Mouse (Mus musculus) neural tube, embryonic 11.5 days (tissue): ENCODE data around the gene Tmem94. TPM values are rescaled to one million over a fixed set of nuclear protein-coding genes. Genes with fewer than 3 reads are reported as not detected.

Experiments
- ATAC-seq: fragments of 200-750 bp; cut with Nextera tagmentation; 2 replicates; pipeline ENCODE4 v1.8.0; 2017; ENCODE audit warnings: moderate number of reproducible peaks, mild to moderate bottlenecking, moderate TSS enrichment, moderate library complexity; ENCODE audit not compliant: insufficient read depth, low FRiP score, low TSS enrichment
- DNase-seq: peaks from one replicate; pipeline ENCODE4 v3.0.0-alpha.2; 2015; ENCODE audit warnings: low spot score
- H3K27ac ChIP-seq: fragments of 300-500 bp; sonication (generic); 2 replicates; pipeline ENCODE4 v1.5.1; 2014; ENCODE audit warnings: low read depth, mild to moderate bottlenecking, low read length
- H3K27me3 ChIP-seq: fragments of 300-500 bp; sonication (generic); 2 replicates; pipeline ENCODE4 v1.6.1; 2014; ENCODE audit warnings: mild to moderate bottlenecking, low read length, mixed read lengths; ENCODE audit not compliant: control insufficient read depth, insufficient read depth
- H3K36me3 ChIP-seq: fragments of 300-500 bp; sonication (generic); 2 replicates; pipeline ENCODE4 v1.6.1; 2014; ENCODE audit warnings: mild to moderate bottlenecking, low read length, moderate library complexity, mixed read lengths; ENCODE audit not compliant: control insufficient read depth, insufficient read depth
- H3K4me1 ChIP-seq: fragments of 300-500 bp; sonication (generic); 2 replicates; pipeline ENCODE4 v1.6.1; 2014; ENCODE audit warnings: low read length, mixed read lengths; ENCODE audit not compliant: control insufficient read depth, insufficient read depth
- H3K4me2 ChIP-seq: fragments of 300-500 bp; sonication (generic); 2 replicates; pipeline ENCODE4 v1.6.1; 2014; ENCODE audit warnings: low read depth, mild to moderate bottlenecking, moderate library complexity
- H3K4me3 ChIP-seq: fragments of 300-500 bp; sonication (generic); 2 replicates; pipeline ENCODE4 v1.5.1; 2014; ENCODE audit warnings: low read depth, low read length
- H3K9ac ChIP-seq: fragments of 300-500 bp; sonication (generic); 2 replicates; pipeline ENCODE4 v1.6.1; 2014; ENCODE audit warnings: mild to moderate bottlenecking, low read length
- H3K9me3 ChIP-seq: fragments of 300-500 bp; sonication (generic); 2 replicates; pipeline ENCODE4 v1.6.1; 2016; ENCODE audit warnings: low read length; ENCODE audit not compliant: control insufficient read depth
- WGBS: fragments of 180-500 bp; shearing (Covaris S2); extraction: QIAGEN DNeasy Blood & Tissue Kit; methylation state at CpG from one replicate; pipeline ENCODE4 v1.1.7; 2014; 5-methylcytosine and 5-hydroxymethylcytosine counted together
- polyA plus RNA-seq: library from polyadenylated mRNA; unstranded; fragments of >200 nt; fragmentation: Nextera tagmentation; extraction: Ambion mirVana; gene quantifications from 2 replicates; pipeline ENCODE4 v1.2.1, GENCODE M21; 2014

Tmem94 gene
- polyA plus RNA-seq, 1 experiment from 2014 or later = 18.6 TPM

DNA sequence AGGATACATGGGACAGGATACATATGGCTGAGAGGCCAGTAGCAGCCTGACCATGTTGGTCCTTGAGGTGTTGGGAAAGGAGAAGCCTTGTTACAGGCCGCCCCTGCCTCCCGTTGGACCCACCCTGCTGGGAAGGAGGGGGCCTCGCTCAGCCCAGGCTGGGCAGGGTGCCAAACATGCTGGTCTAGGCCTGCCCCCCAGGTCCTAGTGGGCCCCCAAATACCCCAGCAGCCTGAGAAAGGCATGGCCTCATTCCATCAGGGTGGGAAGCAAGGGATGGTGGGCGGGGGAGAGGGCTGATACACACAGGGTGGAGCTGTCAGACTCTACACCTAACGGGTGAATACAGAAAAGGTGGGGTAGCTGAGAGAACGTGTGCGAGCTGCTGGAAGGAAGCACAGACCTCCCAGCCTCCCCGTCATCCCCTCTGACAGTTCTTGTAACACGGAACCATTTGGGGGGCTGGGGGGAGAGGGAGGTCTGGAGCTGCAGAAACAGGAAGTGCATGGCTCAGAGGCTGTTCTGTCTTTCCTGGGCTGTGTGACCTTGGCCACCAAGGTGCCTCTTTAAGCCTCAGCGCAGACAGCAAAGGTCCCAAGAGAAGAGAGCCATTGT is 43.6 kb downstream of the Tmem94 start:
- Histone ChIP-seq H3K27ac (peak overlapping the region; percentile 39; the same call in 1 of the 2 replicates), H3K36me3 (peaks cover 15% of the 10 kb centered on the region), H3K9ac (peak overlapping the region; percentile 18; the same call in 1 of the 2 replicates), H3K4me2 (no peak overlapping the region), H3K4me3 (no peak overlapping the region), H3K4me1 (peaks cover 30% of the 10 kb centered on the region), H3K9me3 (no peaks in the 10 kb centered on the region), H3K27me3 (no peaks in the 10 kb centered on the region)
- DNase-seq = no peak
- WGBS = 66% methylated on average over 10 of the region's 10 CpGs
- ATAC-seq = no peak

- DNase-seq (no peak), ATAC-seq (no peak)
- no peak overlapping the region; the same call in 1 of the 2 replicates for H3K9ac ChIP-seq
- H3K27me3 ChIP-seq = no peaks in the 10 kb centered on the region
- 78% methylated on average over 8 of the region's 8 CpGs for WGBS
- H3K27ac ChIP-seq = no peak overlapping the region
- H3K9me3 ChIP-seq = no peaks in the 10 kb centered on the region
- H3K36me3 ChIP-seq = peaks cover 15% of the 10 kb centered on the region
- no peak overlapping the region for H3K4me2 ChIP-seq
- peaks cover 32% of the 10 kb centered on the region for H3K4me1 ChIP-seq
- no peak overlapping the region for H3K4me3 ChIP-seq
Measured at GRCm38 (mm10) chr11:115809311-115809781, 44.1 kb downstream of the Tmem94 start.

DNA sequence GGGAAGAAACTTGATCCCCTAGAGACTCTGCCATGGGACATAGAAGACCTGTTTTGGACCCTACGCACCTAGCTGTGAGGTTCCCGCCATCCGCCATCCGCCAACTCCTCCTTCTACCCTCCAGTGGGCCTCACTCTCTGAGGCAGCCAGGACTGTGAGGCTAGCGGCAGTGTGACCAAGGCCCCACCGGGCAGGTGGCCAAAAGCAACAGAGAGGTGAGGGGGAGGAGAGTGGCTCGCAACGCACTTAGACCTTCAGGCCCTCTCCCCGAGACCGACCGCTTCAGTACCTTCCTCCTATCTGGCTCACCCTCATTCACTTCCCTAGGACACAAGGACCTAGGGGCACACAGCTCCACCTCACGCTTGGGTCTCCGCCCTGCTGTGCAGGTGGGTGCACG is 45.1 kb downstream of the Tmem94 start:
- no peaks in the 10 kb centered on the region for H3K27me3 ChIP-seq
- no peak overlapping the region for H3K27ac ChIP-seq
- H3K4me2 ChIP-seq = no peak overlapping the region
- H3K36me3 ChIP-seq = peaks cover 12% of the 10 kb centered on the region
- H3K4me3 ChIP-seq = no peak overlapping the region; the same call in 1 of the 2 replicates
- 83% methylated on average over 14 of the region's 14 CpGs for WGBS
- ATAC-seq (no peak), DNase-seq (no peak)
- no peak overlapping the region for H3K9ac ChIP-seq
- peaks cover 35% of the 10 kb centered on the region for H3K4me1 ChIP-seq
- H3K9me3 ChIP-seq = no peaks in the 10 kb centered on the region

- DNase-seq (no peak), ATAC-seq (no peak)
- H3K4me2 ChIP-seq = peak overlapping the region; percentile 95
- no peaks in the 10 kb centered on the region for H3K9me3 ChIP-seq
- H3K4me1 ChIP-seq = peaks cover 39% of the 10 kb centered on the region
- no peaks in the 10 kb centered on the region for H3K27me3 ChIP-seq
- peak overlapping the region; percentile 85; the same call in 1 of the 2 replicates for H3K9ac ChIP-seq
- 84% methylated on average over 20 of the region's 20 CpGs for WGBS
- no peak overlapping the region for H3K27ac ChIP-seq
- H3K4me3 ChIP-seq = 0 out of 2 replicates have a peak overlapping the region, but pooled peaks have one; percentile 91
- H3K36me3 ChIP-seq = peaks cover 9% of the 10 kb centered on the region
Measured at GRCm38 (mm10) chr11:115811381-115812093, 46.3 kb downstream of the Tmem94 start.

DNA sequence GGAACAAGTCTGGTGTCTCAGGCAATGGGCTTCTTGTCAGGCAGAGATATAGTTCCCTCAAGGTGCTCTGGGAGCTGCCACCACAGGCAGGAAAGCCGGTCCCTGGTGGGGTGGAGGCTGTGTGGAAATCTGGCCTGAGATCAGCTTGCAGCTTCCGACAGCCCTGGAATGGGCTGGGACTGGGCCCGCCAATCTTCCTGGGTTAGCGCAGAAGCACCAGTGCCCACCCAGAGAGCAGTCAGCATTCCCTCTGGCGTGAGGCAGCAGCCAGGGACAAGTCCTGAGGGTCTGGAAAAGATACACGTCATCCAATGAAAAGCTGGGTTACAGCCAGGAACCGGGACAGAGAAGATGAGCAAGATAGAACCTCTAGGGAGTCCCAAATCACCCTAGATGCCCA is 46.9 kb downstream of the Tmem94 start:
- Histone ChIP-seq H3K36me3 (peaks cover 5% of the 10 kb centered on the region), H3K27me3 (no peaks in the 10 kb centered on the region), H3K9me3 (no peaks in the 10 kb centered on the region), H3K27ac (no peak overlapping the region), H3K9ac (peak overlapping the region; percentile 85), H3K4me3 (peak overlapping the region; percentile 91), H3K4me2 (peak overlapping the region; percentile 95), H3K4me1 (peaks cover 39% of the 10 kb centered on the region)
- 63% methylated on average over 7 of the region's 7 CpGs for WGBS
- no peak for DNase-seq
- no peak for ATAC-seq

DNA sequence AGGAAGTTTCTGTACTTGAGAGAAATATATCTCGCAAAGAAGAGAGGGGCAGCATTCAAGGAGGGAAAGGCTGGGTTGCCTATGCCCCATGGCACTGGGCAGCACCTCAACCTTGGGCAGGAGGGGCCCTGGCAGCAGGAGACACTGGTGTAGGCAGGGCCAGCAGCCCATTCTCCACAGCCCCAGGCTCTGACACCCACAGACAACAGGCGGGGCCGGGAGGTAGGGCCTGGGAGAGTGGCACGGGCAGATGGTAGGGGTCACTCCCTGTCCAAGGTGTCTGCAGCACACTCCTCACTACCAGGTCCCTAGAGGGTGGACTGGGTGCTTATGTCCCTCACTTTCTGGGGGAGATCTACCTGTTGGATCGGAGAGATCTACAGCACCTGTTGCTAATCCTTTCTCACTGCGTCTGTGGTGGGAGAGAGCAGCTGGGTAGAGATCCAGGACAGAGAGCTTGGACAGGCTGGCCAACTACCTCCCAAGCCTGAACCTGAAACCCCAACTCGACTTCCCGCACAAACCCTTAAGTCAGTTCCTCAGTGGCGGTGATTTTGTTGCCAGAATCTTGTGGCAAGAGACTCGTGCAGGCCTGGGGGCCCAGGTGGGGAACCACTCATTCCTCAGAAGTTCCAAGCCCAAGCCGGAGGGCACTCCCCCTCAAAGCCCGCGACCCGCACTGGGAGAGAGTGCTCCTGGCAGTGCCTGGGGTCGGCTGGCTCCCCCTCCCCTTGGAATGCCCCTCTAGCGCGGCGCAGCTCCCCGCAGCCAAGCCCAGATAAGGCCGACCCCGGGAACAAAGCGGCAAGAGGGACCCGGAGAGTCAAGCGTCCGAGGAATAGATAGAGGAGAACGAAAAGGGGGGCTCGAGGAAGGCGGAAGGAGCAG is 47.5 kb downstream of the Tmem94 start:
- WGBS = 5% methylated on average over 28 of the region's 28 CpGs
- Histone ChIP-seq H3K4me2 (peak overlapping the region; percentile 95), H3K4me3 (peak overlapping the region; percentile 91), H3K9ac (peak overlapping the region; percentile 85), H3K27me3 (no peaks in the 10 kb centered on the region), H3K4me1 (peaks cover 39% of the 10 kb centered on the region), H3K9me3 (no peaks in the 10 kb centered on the region), H3K27ac (0 out of 2 replicates have a peak overlapping the region, but pooled peaks have one; percentile 27), H3K36me3 (peaks cover 7% of the 10 kb centered on the region)
- DNase-seq (no peak), ATAC-seq (peak; percentile 22)

DNA sequence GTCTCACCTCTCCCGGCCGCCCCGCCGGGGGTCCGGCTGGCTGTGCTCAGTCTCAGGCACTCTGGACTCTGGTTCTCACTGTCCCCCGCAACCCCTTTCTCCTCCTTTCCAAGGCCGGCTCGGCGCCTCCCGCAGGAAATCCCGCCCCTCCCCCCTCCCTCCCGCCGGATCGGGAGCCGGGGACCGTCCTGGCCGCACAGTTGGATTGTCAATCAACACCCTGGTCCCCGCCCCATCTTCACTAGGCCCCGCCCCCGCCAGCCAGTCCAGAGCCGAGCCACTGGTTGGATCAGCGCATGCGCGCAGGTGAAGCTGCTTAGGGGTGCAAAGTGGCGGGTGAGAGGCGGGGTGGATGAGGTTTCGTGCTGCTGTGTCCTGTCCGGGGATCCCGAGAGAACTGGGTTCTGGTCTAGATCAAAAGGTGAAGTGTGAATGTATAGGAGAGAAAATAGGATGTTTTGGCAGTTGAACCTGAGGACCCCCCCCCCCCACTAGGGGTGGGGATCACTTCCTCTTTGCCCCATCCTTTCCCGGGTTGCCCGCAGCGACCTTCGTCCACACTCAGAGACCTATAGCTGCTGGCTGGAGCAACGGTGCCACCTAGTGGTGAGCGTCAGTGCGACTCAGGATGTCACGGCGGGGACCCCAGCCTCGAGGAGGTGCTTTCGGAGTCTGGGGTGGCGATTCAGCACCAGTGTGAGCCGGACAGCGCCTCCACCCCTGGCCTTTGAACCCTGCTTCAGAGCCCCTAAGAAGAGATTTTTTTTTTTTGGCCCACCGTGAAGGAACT is 48.5 kb downstream of the Tmem94 start, which contains the start of gene Caskin2:
Caskin2 (minus strand) TSS at position 133 of the 790 bp plus-strand sequence.
- under 1% methylated on average over 39 of the region's 44 CpGs for WGBS
- Histone ChIP-seq H3K4me3 (peak within 1 kb of the TSS; percentile 91), H3K9me3 (no peaks in the 10 kb centered on the region), H3K4me1 (peaks cover 33% of the 10 kb centered on the region), H3K4me2 (peak within 1 kb of the TSS; percentile 95), H3K36me3 (peaks cover 7% of the 10 kb centered on the region), H3K27ac (0 out of 2 replicates have a peak within 1 kb of the TSS, but pooled peaks have one; percentile 27), H3K27me3 (no peaks in the 10 kb centered on the region), H3K9ac (peak within 1 kb of the TSS; percentile 85)
- ATAC-seq (peak; percentile 89), DNase-seq (peak; percentile 98)
